Mouse (Mus musculus) inflammation-experienced regulatory T-cells, adult 6 months (primary cell): ENCODE measurements at regions not wholly inside any gene's neighbourhood (a gene's known extent, or its start where the extent isn't known, plus 50 kb on each side); places are given as distances from the start of the nearest gene placed in this dataset.
A peak's percentile ranks its signal among the peaks of the same experiment; 100 is the strongest.

Experiments used
- ATAC-seq: one replicate; pipeline ENCODE4 v1.8.0; 2017

DNA sequence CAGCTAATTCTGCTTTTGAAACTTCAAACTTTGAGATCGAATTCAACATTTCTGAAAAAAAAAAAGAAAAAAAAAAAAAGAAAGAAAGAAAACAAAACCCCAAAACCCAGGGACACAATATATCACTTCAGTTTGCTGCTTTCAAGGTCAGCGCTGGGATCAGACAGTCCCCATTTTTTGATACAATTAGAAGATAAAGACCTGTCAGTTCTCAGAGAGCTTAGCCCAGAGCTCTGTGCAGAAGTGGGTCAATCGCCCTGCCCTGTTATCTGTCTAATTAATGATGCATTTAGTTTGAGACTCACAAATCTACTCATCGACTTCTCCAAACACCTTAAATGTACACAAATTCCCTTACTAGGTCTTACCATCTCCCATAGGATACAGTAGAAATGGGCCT lies 249.2 kb downstream of the Ptprc start:
- ATAC-seq, result no peak

DNA sequence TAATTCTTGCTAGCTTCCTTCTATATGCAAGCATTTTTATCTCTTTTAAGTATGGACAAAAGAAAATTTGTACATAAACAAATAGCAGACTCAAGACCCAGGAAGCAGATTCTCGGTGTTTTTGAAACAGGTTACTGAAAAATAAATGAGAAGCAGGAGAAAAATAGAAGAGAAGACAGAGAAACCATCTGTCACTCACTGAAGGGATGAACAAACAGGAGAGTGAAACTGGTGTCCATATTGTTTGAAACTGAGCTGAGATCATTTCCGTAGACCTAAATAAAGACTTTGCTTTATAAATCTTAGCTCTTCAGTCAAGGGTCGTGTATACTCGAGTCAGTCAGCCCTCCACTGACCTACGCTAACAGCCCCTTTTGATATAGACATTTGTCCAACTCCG lies 251.4 kb downstream of the Ptprc start:
- ATAC-seq, result no peak

DNA sequence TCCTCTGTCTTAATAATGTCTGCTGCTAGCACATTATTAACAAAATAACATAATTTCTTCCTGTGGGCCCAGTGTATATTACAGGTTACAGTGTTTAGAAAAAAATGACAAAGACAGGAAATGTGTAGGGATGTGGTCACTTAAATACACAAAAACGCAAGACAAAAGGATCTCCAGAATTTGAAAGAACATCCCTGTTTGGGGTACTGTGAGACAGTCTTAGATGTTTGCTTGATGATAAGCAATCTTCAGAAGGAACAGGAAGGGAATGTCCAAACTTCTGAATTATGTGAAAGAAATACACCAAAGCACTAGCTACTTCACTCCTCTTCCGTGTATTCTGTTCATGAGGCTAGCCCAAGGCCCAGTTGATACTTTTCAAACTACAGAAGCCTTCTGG lies 251.8 kb downstream of the Ptprc start:
- no peak for ATAC-seq

DNA sequence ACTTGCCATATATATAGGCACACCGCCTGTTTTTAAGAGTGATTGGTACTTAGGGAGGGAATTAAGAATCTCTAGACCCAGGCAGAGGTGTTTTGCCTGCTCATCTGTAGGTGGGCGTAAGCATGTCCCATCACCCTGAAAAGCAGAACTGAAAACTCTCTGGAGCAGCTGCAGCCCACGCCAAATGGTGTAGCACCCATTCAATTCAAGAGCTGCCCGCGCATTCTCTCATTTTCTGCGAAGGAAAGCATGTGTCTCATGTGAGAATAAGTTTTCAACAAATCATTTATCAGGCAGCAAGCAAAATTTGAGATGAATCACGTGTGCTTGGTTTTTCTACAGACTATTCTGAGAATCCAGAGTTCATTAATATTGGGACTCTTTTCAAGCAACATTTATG lies 252.7 kb downstream of the Ptprc start:
- no peak for ATAC-seq

DNA sequence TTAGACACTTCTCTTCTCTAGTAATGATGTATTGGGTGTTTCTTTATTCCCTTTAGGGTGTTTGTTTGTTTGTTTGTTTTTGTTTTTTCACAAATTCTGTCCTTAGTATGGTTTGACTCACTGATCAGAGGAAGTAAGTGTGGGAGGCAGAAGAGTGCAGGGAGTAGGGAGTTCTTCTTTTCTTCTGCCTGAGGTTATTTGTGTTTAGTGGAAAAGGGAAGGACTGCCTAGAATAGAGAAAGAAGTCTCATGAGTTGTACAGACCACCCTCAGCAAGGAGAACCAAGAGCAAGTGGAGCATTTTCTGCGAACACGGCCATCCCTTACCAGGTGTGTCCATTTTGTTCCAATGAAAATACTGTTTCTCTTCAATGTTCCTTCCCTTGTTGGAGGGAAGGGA lies 253.9 kb downstream of the Ptprc start:
- no peak for ATAC-seq

DNA sequence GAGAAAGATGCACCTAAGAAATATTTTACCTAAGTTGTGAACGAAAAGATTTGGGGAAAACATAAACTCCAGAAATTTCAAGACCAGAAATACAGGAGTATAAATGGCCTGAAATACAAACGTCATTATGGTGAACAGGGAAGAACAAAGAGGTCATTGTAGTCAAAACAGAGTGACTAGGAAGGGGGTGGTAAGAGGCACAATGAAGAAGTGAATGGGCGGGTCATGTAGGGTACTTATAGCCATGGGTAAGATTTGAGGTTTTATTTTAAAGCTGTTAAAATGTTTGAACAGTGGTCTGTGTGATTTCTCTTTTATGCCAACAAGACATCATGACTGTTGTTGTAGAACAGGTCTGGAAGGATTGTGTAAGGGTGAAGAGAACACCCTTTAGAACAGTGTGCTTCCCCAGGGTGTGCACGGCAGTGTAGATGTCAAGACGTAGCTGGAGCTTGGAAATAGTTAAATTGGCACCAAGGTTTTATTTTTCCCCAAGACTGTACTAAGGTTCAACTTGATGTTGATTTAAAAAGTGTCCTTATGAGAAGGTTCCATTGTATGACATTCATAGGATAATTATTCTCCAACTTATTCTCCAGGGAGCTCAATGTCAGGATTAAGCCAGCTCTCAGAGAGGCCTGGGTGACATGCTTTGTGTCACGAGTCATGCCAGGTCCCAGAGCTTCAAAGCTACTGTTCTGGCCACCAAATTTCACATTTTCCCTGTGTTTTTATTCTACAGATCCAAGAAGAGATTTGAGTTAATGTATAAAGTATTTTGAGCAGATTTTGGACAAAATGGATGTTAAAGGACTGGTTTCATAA lies 255.6 kb downstream of the Ptprc start:
- no peak for ATAC-seq

DNA sequence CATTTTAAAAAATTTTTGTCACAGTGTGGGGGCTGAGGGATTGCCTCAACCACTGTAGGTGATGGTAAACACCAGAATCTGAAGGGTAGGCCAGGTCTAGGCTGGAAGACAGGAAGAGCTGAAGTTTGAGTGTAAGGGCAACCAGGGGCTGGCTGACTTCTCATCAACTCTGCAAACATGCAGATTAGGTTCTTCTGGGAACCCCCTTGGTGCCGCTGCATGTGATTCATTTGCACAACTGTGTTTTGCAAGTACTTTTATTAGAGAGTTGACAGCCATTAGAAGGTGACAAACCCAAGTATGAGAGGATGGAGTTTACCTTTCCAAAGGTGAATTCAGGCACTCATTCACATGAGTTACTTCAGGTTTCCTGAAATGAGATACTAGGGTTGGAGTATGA lies 258.1 kb downstream of the Ptprc start:
- peak; percentile 97 for ATAC-seq

DNA sequence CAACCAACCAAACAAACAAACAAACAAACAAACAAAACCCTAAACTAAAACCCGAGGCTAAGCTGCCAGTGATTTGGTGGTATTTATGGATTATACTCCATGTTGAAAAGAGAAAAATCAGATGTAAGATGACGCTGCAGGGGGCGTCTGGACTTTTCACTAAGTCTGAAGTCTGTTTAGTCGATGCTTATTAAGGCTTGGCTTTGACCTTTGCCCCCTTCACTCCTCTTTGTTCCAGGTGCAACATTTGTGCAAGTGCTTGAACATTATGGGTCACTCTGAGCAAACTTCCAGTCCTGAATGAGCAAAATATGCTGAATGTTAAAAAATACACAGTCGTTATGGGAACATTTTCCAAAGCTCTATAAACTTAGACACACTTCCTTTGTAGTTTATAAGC lies 268.6 kb downstream of the Ptprc start:
- ATAC-seq, result no peak

DNA sequence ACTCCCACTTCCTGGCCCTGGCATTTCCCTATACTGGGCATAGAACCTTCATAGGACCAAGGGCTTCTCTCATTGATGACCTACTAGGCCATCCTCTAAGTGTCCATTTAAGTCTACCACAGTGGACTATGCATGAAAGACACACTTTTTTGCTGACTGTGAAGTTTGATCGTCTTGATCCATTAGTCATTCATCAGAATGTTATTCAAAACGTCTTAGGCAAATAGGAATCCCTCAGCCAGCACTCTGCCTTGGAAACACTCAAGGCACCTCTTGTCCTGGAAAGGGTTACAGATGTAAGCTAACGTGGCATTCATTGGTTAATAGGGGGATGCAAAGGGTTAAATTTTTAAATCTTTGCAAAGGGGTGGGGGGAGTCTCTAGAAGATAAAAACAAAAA lies 269.0 kb downstream of the Ptprc start:
- no peak for ATAC-seq

DNA sequence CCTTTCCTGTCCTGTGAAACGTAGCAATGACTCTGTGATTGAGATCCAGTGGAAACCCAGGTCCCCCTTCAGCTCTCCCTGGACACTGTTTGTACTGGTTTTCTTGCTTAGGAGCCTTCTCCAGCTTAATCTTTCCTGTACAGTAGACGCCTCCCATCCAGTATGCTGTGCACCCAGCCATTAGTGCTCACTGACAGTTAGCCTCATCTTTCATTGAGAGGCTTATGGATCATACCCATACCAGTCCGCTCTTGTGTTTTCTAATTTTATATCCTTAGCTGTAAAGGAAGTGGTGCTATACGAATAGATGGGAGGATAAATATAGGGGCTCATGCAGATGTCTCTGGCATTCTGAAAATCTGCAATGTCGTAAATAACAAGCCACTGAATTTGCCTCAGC lies 269.9 kb downstream of the Ptprc start:
- ATAC-seq, result no peak

DNA sequence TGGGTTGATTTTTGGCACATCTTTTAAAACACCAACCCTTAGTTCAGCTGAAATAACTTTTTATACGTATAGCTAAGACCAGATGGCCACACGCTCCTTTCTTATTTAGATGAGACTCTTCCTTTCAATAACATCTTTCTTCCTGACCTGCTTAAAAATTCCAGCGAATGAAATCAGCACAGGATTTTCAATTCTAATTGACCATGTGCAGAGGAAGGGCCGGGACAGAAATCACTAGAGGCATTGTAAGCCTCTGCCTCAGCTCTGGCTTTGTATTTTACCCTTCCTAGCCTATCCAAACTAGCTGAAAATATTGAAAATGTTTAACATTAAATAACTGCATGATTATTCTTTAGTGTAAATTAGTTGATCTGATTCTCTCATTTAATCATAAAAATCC lies 272.2 kb downstream of the Ptprc start:
- no peak for ATAC-seq

DNA sequence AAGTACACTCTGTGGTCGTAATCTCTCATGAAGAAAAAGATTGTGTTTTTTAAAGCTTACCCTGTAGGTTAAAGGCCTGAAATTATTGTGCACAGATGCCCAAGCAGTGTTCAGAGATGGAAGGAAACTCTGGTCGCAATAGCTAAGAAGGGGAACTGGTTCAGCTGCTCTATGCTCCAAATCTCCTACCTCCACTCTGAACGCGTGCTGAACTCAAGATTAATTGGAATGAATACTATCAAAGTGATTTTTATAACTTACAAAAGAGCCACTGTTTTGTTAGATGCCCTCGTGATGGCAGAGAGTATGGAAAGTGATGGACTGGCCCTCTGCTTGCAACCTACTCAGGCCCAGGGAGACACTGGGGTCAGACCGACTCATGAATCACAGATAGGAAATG lies 272.6 kb downstream of the Ptprc start:
- ATAC-seq, result no peak

DNA sequence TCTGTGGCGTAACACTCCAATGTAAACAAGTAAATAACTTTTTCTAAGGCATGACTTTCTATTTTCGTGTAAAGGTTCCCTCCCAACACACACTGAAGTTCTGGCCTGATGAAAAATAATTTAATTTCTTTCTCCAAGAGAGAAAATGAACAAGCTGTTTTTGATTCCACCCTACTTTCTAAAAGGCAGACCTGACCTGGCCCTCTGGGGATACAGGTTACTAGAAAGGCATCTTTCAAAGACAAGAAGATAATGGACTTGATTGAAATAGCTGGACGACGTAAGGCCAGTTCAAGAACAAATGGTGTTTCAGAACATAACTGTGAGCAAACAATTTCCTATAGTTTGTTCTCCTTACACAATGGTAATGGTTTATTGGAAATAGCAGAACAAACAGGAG lies 273.5 kb downstream of the Ptprc start:
- ATAC-seq, result no peak

DNA sequence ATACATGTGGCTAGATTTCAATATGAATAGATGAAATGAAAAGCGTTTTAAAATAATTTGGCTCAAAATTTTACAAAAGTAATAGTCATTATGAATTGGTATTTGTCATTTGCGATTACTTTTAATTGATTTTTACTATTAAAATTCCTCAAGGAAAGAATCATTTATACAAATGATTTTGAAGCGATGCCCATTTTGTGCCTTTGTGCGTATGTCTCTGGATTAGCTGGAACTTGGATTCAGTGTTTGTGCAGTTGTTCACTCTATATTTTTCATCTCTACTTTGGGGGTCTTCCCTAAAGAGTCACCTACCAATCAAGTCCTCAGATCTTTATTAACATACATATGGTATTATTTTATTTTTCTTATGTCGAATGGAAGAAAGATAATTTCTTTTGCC lies 274.3 kb downstream of the Ptprc start:
- ATAC-seq, result no peak

DNA sequence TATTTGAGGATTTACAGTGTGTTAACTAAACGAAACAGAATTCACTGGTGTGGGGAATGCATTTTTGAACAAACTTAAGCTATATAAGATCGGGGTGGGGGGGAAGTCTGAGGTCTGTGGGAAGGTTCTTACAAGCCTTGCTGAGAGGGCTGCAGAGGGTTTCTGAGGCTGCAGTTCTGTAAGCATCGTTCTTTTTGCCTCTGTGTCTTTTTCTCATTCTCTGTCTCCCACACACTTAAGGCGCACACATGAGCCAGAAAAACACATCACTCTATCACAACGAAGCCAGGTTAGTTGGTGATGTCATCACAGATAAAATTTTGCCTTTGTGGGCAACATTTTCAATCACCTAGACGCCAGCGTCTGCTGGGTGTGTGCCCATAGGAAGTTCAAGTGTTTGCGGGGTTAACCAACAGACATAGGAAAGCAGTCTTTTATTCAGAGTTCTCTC lies 274.9 kb downstream of the Ptprc start:
- ATAC-seq, result peak; percentile 21

DNA sequence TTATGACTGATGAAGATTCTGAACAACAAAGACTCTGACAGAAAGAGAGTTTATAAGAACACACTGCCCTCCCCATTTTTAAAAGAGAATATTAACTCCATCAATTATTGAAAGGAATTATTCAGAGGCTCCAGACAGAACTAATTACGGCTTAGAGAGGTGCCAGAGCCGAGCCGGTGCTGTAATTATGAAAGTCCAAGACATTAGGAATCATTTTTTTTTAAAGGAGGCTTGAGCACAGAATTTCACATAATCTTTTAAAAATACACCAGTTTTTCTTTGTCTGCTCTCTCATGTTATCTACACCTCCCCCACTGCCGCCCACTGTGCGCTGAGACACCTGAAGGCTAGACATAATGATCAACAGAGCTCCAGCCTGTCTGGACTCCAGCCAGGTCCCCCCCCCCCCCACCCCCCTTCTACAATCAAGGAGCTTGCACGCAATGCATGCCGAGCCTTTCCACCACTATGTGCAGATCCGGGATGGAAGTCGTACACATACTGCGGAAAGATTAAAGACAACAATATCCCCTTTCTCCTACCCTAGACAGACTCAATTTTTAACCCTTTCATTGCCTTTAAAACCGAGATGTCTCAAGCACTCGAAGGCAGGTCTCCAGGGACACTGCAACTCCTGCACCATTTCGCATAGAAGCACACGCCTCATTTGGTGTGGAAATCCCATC lies 275.4 kb downstream of the Ptprc start:
- no peak for ATAC-seq

DNA sequence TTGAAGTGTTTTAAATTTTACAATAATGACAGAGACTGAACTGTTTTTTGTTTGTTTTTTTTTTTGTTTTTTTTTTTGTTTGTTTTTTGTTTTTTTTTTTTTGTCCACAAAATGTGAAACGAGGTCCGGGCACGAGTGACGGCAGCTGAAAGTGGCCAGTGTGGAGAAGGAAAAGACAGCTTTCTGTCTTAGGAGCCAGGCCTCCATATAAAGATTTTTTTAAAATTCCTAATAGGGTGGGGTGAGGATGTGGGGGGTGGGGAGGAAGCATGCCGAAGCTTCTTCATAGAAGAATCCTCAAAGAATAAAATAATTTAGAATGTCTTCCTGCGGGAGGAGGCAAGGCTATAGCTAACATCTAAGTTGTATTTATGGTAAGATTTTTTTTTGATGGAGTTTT lies 276.2 kb downstream of the Ptprc start:
- ATAC-seq, result no peak

DNA sequence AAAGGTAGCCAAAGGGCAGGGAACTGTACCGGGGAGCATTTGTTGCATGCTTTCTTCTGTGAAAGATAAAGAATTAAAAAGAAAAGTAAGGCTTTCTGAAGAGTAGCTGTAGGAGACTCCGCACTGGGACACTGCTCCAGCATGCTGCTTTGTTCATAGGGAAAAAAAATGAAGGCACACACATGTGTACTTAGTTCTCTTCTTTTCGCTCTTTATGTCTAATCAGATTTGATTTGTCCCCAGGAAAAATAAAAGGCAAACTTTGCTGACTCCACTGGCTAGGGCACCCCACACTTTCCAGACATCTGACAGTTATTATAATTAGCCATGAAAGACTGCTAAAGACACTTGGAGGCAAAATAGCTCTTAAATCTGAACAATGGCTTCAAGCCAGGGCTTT lies 276.6 kb downstream of the Ptprc start:
- ATAC-seq, result no peak

DNA sequence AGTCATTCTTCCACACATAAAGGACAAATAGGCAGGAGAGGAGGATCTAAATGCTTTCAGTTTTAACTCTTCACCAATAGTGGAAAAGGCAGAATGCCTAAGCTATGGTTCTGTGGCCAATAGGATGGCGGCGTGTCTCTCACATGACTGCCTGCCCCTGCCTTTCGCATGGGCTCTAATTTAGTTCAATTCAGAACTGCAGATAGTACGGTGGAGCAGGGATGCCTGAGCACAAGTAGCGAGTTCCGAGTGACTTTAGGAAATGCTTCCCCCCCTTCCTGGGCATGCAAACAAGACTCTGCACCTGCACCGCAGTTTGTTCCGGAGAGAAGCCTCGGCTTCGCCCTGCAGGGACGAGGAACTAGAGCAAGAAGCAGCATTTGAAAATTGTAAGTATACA lies 277.1 kb downstream of the Ptprc start:
- peak; percentile 94 for ATAC-seq

DNA sequence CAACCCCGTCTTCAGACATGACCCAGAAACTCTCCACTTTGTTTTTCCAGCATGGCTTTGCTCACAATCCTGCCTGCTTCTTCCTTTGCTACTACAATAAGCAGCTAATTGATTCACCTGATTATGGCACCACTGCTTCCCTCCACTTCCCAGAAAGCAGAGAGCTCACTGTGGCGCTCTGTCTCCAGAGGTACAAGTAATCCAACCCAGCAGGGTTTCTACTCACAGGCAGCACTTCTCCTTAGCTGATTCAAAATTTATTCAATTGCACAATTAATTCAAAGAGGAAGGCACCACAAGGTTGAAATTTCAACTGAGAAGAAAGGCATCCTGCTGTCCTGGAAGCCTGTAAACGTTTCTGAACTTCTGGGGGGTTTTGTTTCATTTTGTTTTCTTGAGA lies 293.9 kb downstream of the Ptprc start:
- ATAC-seq, result no peak

DNA sequence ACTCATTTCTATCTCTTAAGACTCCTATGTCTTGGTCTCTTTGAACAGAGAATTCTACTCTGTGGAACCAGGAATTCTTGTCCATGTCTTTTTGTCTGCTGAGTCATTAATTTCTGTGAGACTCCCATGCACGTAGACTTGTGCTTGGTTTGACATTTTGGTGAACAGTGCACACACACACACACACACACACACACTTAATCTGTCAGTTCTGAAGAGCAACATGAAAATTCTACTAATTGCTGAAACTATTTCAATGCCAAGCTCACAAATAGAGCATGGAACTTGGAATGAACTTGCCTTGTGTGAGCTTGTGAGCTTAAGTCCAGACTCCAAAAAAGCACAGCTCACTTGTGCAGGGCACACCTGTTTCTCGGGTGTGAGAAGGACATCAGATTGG lies 301.1 kb downstream of the Ptprc start:
- ATAC-seq, result no peak

DNA sequence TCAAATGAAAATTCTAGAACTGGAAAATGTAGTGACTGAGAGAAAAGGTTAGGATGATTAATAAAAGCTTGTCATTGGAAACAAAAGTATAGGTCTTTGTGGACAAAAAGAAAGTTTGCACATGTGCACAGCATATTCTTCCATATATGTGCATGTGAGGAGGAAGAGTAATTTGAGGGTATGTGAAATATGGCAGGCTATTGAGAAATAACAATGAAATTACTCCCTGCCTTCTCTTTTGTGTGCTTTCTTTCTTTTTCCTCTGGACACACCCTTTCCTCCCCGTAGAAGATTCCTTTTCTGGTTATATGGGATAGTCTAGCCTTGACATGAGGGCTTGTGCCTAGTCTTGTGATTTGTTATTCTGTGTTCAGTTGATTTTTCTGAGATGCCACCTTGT lies 301.9 kb downstream of the Ptprc start:
- ATAC-seq, result no peak

DNA sequence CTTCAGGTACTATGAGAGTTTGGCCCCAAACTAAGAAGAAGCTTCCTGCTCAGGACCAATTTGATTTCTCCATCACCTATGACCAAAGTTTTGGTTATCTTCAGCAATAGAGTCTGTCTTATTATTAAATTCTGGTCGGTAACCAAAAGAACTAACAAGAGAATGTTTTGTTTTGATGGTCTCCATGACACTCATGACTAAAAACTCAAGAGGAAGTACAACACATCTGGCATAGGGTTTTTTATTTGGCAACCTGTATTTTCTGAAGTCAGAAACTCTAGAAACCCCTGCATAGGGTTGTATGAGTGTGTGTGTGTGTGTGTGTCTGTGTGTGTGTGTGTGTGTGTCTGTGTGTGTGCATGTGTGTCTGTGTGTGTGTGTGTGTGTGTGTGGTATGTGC lies 310.5 kb downstream of the Ptprc start:
- no peak for ATAC-seq

DNA sequence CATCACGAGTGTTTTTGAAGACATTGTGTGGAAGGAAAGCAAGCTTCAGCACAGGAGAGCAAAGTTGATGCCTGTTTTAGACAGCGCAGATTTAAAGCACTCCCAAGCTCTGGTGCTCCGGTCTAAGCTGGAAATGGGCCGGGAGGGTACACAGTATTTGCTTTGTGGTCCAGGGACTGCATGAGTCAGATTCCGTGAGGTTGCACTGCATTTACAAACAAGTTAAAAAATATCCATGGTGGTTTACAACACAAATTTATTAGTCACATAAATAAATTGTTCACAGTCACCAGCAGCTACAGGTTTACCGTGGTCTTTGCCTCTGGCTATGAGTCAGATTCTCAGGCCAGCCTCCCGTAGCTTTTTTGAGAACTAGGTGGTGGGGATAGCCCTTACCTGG lies 312.0 kb downstream of the Ptprc start:
- no peak for ATAC-seq

DNA sequence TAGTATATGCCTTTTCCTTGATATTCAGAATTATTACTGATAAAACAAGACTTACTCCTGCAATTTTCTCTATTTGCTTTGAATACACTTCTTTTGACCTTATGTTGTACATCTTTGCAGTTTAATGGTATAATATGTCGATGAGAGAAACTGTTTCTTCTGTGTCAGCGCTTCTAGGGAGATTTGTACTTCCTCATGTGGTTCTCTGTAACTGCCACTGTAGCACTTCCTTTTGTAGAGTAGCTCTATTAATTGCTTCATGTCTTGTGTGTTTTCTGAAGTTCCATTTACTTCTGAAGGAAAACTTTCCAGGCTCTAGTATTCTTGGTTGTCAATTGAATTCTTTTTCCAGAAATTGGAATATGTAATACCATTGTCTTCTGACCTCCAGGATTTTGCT lies 323.2 kb downstream of the Ptprc start:
- no peak for ATAC-seq
